ENCODE assay signal across 29 mouse cellular contexts in genomic region chr2:166048852-166049251, GRCm38 (mm10). TPM values are rescaled to one million over a fixed set of nuclear protein-coding genes. Genes with fewer than 3 reads are reported as not detected.
DNase-seq lines count a peak whose midpoint lies in the region; ATAC-seq and TF ChIP-seq lines count a peak whose summit lies in the region.
"Had no signal": no experiment of that assay in that cellular context is flagged by ENCODE, and none has a peak within 500 bp of the region (broad histone marks: within the 10 kb centered on the region; RNA-seq: fewer than 3 reads in every experiment).

No protein-coding gene starts in this region.

- H3K27me3 ChIP-seq in heart, embryonic 12.5 days (replicated peaks), result no peaks in the 10 kb centered on the region
- no peaks in the 10 kb centered on the region for H3K27me3 ChIP-seq in heart, adult 2 months (ENCODE audit: control insufficient read depth, insufficient read depth, low read length)
- H3K27me3 ChIP-seq in heart, embryonic 15.5 days, result no peaks in the 10 kb centered on the region
- H3K27me3 ChIP-seq in kidney, adult 2 months (replicated peaks; ENCODE audit: control insufficient read depth, insufficient read depth, low read length), result no peaks in the 10 kb centered on the region
- H3K27me3 ChIP-seq: CH12.LX; embryonic facial prominence, embryonic 12.5 days; embryonic facial prominence, embryonic 15.5 days; forebrain, embryonic 12.5 days; forebrain, embryonic 15.5 days had no signal

- H3K9ac ChIP-seq in heart, embryonic 12.5 days, result no peak overlapping the region
- no peak overlapping the region for H3K9ac ChIP-seq in heart, adult 2 months (ENCODE audit: low read depth, low read length)
- H3K9ac ChIP-seq in heart, embryonic 15.5 days, result no peak overlapping the region
- H3K9ac ChIP-seq: embryonic facial prominence, embryonic 12.5 days; embryonic facial prominence, embryonic 15.5 days; forebrain, embryonic 12.5 days; forebrain, embryonic 15.5 days; hindbrain, embryonic 14.5 days had no signal

- intact Hi-C loops in gastrocnemius, adult 2 months (cut with DNase I), result loop anchor here (5.0 kb wide), 2 partner anchors 127 to 262 kb away; no protein-coding TSS in a partner anchor
- intact Hi-C loops in heart, adult 2 months (cut with DNase I), result loop anchor here (5.0 kb wide), 3 partner anchors 42 to 522 kb away; no protein-coding TSS in a partner anchor

- peak overlapping the region; percentile 85 for H3K27ac ChIP-seq in gastrocnemius, adult 2 months
- peak overlapping the region; percentile 49 for H3K27ac ChIP-seq in heart, embryonic 12.5 days (ENCODE audit: poor library complexity, severe bottlenecking)
- H3K27ac ChIP-seq in heart, adult 2 months, result no peak overlapping the region
- H3K27ac ChIP-seq in heart, embryonic 15.5 days, result peak overlapping the region; percentile 35
- 0 out of 2 replicates have a peak overlapping the region, but pooled peaks have one; percentile 24 for H3K27ac ChIP-seq in kidney, adult 2 months (ENCODE audit: insufficient read depth, low read depth, low read length)
- H3K27ac ChIP-seq: embryonic facial prominence, embryonic 12.5 days; embryonic facial prominence, embryonic 15.5 days; forebrain, embryonic 12.5 days; forebrain, embryonic 15.5 days; hindbrain, embryonic 14.5 days; hindbrain, postnatal 0 days; kidney, postnatal 0 days had no signal

- H3K4me2 ChIP-seq in heart, embryonic 12.5 days, result no peak overlapping the region
- no peak overlapping the region for H3K4me2 ChIP-seq in heart, embryonic 15.5 days
- H3K4me2 ChIP-seq: embryonic facial prominence, embryonic 12.5 days; embryonic facial prominence, embryonic 15.5 days; forebrain, embryonic 12.5 days; forebrain, embryonic 15.5 days; hindbrain, embryonic 14.5 days had no signal

- WGBS in heart, embryonic 12.5 days, result 74% methylated on average over 7 of the region's 7 CpGs
- 74% methylated on average over 7 of the region's 7 CpGs for WGBS in heart, adult 2 months
- 59% methylated on average over 7 of the region's 7 CpGs for WGBS in heart, embryonic 15.5 days
- 73% methylated on average over 7 of the region's 7 CpGs for WGBS in kidney, adult 2 months

- ATAC-seq in heart, embryonic 12.5 days (ENCODE audit: insufficient number of reproducible peaks, low FRiP score), result peak; percentile 72
- peak; percentile 61; the same call in 1 of the 2 replicates for ATAC-seq in heart, embryonic 15.5 days (replicated peaks; ENCODE audit: insufficient number of reproducible peaks, insufficient read depth, low FRiP score, low read depth)
- ATAC-seq: forebrain, embryonic 15.5 days; hindbrain, postnatal 0 days; inflammation-experienced regulatory T-cells, adult 6 months; intestine, embryonic 16.5 days had no signal

- H3K36me3 ChIP-seq in heart, embryonic 12.5 days, result peaks cover 58% of the 10 kb centered on the region
- H3K36me3 ChIP-seq in heart, adult 2 months (ENCODE audit: control insufficient read depth, insufficient read depth, low read length), result peaks cover 18% of the 10 kb centered on the region
- peaks cover 37% of the 10 kb centered on the region for H3K36me3 ChIP-seq in heart, embryonic 15.5 days
- H3K36me3 ChIP-seq in kidney, adult 2 months (ENCODE audit: control insufficient read depth, insufficient read depth, low read length), result peaks cover 13% of the 10 kb centered on the region; the same call in 1 of the 2 replicates

- H3K4me3 ChIP-seq in gastrocnemius, adult 2 months, result no peak overlapping the region
- no peak overlapping the region for H3K4me3 ChIP-seq in heart, embryonic 12.5 days
- no peak overlapping the region for H3K4me3 ChIP-seq in heart, adult 2 months
- no peak overlapping the region for H3K4me3 ChIP-seq in heart, embryonic 15.5 days
- no peak overlapping the region for H3K4me3 ChIP-seq in kidney, adult 2 months (ENCODE audit: insufficient read depth, low read depth, low read length)
- H3K4me3 ChIP-seq: embryonic facial prominence, embryonic 12.5 days; embryonic facial prominence, embryonic 15.5 days; forebrain, embryonic 12.5 days; forebrain, embryonic 15.5 days had no signal

- no peak for DNase-seq in gastrocnemius, adult 2 months
- DNase-seq in gastrocnemius, postnatal 25 days, result no peak
- DNase-seq in heart, adult 2 months, result no peak
- no peak for DNase-seq in heart, adult 9 months (ENCODE audit: low spot score in 2 of 2)
- DNase-seq in kidney, adult 2 months, result no peak
- no peak for DNase-seq in kidney, postnatal 14 days
- DNase-seq: adrenal gland, adult 2 months; adrenal gland, postnatal 14 days; B cell, adult 2 months; cerebellum, adult 11 months; cerebellum, adult 2 months; cerebellum, adult 9-11 months; cerebellum, postnatal 25 days; gastrocnemius, postnatal 14 days; heart, postnatal 36 days; kidney, adult 18-20 months had no signal

- peaks cover 2% of the 10 kb centered on the region; the same call in 1 of the 2 replicates for H3K79me2 ChIP-seq in heart, adult 2 months (replicated peaks; ENCODE audit: control insufficient read depth, insufficient read depth, low read length)

- peaks cover 26% of the 10 kb centered on the region for H3K4me1 ChIP-seq in heart, embryonic 12.5 days (replicated peaks)
- H3K4me1 ChIP-seq in heart, adult 2 months (ENCODE audit: control insufficient read depth, insufficient read depth, low read length), result peaks cover 12% of the 10 kb centered on the region
- H3K4me1 ChIP-seq in heart, embryonic 15.5 days (replicated peaks), result peaks cover 21% of the 10 kb centered on the region
- peaks cover 29% of the 10 kb centered on the region for H3K4me1 ChIP-seq in kidney, adult 2 months (ENCODE audit: control insufficient read depth, insufficient read depth, low read length)
- H3K4me1 ChIP-seq: forebrain, embryonic 12.5 days had no signal

- TF ChIP-seq CTCF in gastrocnemius, adult 2 months (IDR thresholded peaks at IDR 0.05), result no peak
- TF ChIP-seq CTCF in heart, adult 2 months (IDR thresholded peaks at IDR 0.05), result no peak
- no peak for TF ChIP-seq CTCF in kidney, adult 2 months (conservative IDR thresholded peaks at IDR 0.05; ENCODE audit: insufficient read depth, insufficient read length, low read depth, low read length)

- H3K9me3 ChIP-seq in heart, embryonic 12.5 days (replicated peaks), result no peaks in the 10 kb centered on the region
- no peaks in the 10 kb centered on the region for H3K9me3 ChIP-seq in heart, embryonic 15.5 days (replicated peaks)
- H3K9me3 ChIP-seq: embryonic facial prominence, embryonic 12.5 days; embryonic facial prominence, embryonic 15.5 days; forebrain, embryonic 12.5 days; forebrain, embryonic 15.5 days; G1E had no signal

- TF ChIP-seq EP300 in heart, adult 2 months (IDR thresholded peaks at IDR 0.05; ENCODE audit: insufficient read depth, low read depth, low read length), result no peak

- no peak for TF ChIP-seq POLR2A in heart, adult 2 months (IDR thresholded peaks at IDR 0.05; ENCODE audit: insufficient read depth, low read depth, low read length)
- no peak for TF ChIP-seq POLR2A in kidney, adult 2 months (IDR thresholded peaks at IDR 0.05; ENCODE audit: low read depth, low read length)

RNA-seq across cellular contexts. Expression of gene Ncoa3, which starts 56.4 kb away (rescaled TPM):
- 10 to 100 TPM; 21.0 to 24.8 TPM for total RNA-seq in gastrocnemius, adult 2 months (2021)
- 10 to 100 TPM; 11.3 to 13.5 TPM for total RNA-seq in gastrocnemius, postnatal 25 days (2021)
- 16.4 and 17.4 TPM in 2 replicates for polyA plus RNA-seq in heart, embryonic 12.5 days (2016; fragmentation: Nextera tagmentation; extraction: Ambion mirVana)
- total RNA-seq in heart, adult 2 months (2021), result 10 to 100 TPM; 29.1 to 32.1 TPM
- polyA plus RNA-seq in heart, adult 2 months (2012; rRNA removed), result 20.1 and 25.7 TPM in 2 replicates
- polyA plus RNA-seq in heart, embryonic 15.5 days (2015; fragmentation: Nextera tagmentation; extraction: Ambion mirVana), result 8.7 and 11.0 TPM in 2 replicates
- polyA plus RNA-seq in kidney, adult 2 months (2012; rRNA removed), result 36.3 and 42.0 TPM in 2 replicates
